Mouse (Mus musculus) small intestine, adult 2 months (tissue): ENCODE results near the gene Alpk3.

Experiments used
- CTCF ChIP-seq: fragments of 200-500 bp; IDR thresholded peaks from 2 replicates; pipeline ENCODE4 v1.5.1; 2012; ENCODE audit warnings: low read depth, mild to moderate bottlenecking, control low read depth, inconsistent platforms, low read length, moderate library complexity, mixed read lengths; ENCODE audit not compliant: insufficient replicate concordance, insufficient read length; ENCODE audit errors: extremely low read depth
- POLR2A ChIP-seq: fragments of 200-500 bp; IDR thresholded peaks from 2 replicates; pipeline ENCODE4 v1.6.1; 2012; ENCODE audit warnings: low read depth, mild to moderate bottlenecking, control low read depth, inconsistent platforms, low read length, moderate library complexity

DNA sequence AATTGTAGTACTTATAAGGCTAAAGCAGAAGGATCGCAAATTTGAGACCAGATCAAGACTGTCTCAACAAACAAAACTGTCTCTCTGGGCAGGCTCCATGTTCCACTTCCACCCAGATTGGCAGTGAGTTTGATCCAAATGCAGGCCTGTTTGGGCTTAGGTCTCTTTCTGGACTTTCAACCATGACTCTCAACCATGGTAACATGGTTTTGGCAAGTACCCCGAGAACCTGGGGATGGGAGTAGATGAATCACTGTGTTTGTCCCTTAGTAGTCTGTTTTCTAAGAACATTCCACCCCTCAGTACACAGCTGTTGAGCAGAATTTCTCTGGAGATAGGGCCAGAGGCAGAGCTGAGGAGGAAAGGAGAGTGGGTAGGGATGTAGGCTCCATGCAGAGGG, 31.6 kb upstream of the Alpk3 start:
- TF ChIP-seq CTCF (no peak), POLR2A (no peak)
